Mouse (Mus musculus) MEL (cell line): ENCODE data around the gene Egflam. TPM values are rescaled to one million over a fixed set of nuclear protein-coding genes. Genes with fewer than 3 reads are reported as not detected.

ENCODE experiments used
- DNase-seq: peaks from one replicate; pipeline ENCODE4 v3.0.0; 2011; ENCODE audit warnings: low read depth, low spot score
- H3K27ac ChIP-seq: 2 replicates; pipeline ENCODE4 v1.5.1; 2012; ENCODE audit warnings: low read depth, mild to moderate bottlenecking, control low read depth, low read length, moderate library complexity; ENCODE audit not compliant: control insufficient read depth
- H3K27me3 ChIP-seq, 2 experiments: fragments of 150-350 bp in 1 of 2; sonication (generic) in 1 of 2; 2 replicates each; pipeline ENCODE4 v1.6.1; 2012; ENCODE audit warnings: low read length in 2 of 2, mild to moderate bottlenecking in 2 of 2, improper control_type of control experiment in 1 of 2, moderate library complexity in 1 of 2; ENCODE audit not compliant: insufficient read depth in 2 of 2, control insufficient read depth in 1 of 2
- H3K36me3 ChIP-seq, 2 experiments: 2 replicates each; pipeline ENCODE4 v1.6.1; 2012 to 2014; ENCODE audit warnings: low read length in 2 of 2, improper control_type of control experiment in 1 of 2, inconsistent platforms in 1 of 2, mild to moderate bottlenecking in 1 of 2; ENCODE audit not compliant: insufficient read depth in 2 of 2, control insufficient read depth in 1 of 2
- H3K4me1 ChIP-seq, 2 experiments: fragments of 150-350 bp in 1 of 2; sonication (generic) in 1 of 2; 2 replicates each; pipeline ENCODE4 v1.6.1; 2012; ENCODE audit warnings: low read length in 2 of 2, improper control_type of control experiment in 1 of 2, mild to moderate bottlenecking in 1 of 2; ENCODE audit not compliant: insufficient read depth in 2 of 2, control insufficient read depth in 1 of 2
- H3K4me3 ChIP-seq, 2 experiments: fragments of 150-350 bp in 1 of 2; sonication (generic) in 1 of 2; 2 replicates each; pipeline ENCODE4 v1.5.1; 2012; ENCODE audit warnings: low read depth in 2 of 2, low read length in 2 of 2, mild to moderate bottlenecking in 2 of 2, moderate library complexity in 2 of 2, control low read depth in 1 of 2, improper control_type of control experiment in 1 of 2; ENCODE audit not compliant: control insufficient read depth in 1 of 2, insufficient read depth in 1 of 2
- H3K79me2 ChIP-seq: 2 replicates; pipeline ENCODE4 v1.6.1; 2012; ENCODE audit warnings: mild to moderate bottlenecking, low read length, moderate library complexity; ENCODE audit not compliant: control insufficient read depth, poor library complexity, insufficient read depth
- H3K9ac ChIP-seq: 2 replicates; pipeline ENCODE4 v1.6.1; 2012; ENCODE audit warnings: low read depth, mild to moderate bottlenecking, control low read depth, low read length, moderate library complexity; ENCODE audit not compliant: control insufficient read depth, poor library complexity, severe bottlenecking
- H3K9me3 ChIP-seq: fragments of 150-350 bp; sonication (generic); replicated peaks from 2 replicates; pipeline ENCODE4 v1.6.1; 2012; ENCODE audit warnings: mild to moderate bottlenecking, low read length, improper control_type of control experiment, moderate library complexity; ENCODE audit not compliant: insufficient read depth
- CTCF ChIP-seq, 3 experiments: IDR thresholded peaks in 2 of 3; conservative IDR thresholded peaks in 1 of 3; 2 replicates each; pipeline ENCODE4 v1.5.1; 2011 to 2012; ENCODE audit warnings: low read length in 3 of 3, low read depth in 2 of 3, mild to moderate bottlenecking in 2 of 3, improper control_type of control experiment in 1 of 3, inconsistent platforms in 1 of 3, mixed read lengths in 1 of 3, moderate library complexity in 1 of 3; ENCODE audit not compliant: control insufficient read depth in 1 of 3, insufficient read depth in 1 of 3, poor library complexity in 1 of 3, severe bottlenecking in 1 of 3
- ELF1 ChIP-seq: IDR thresholded peaks from 2 replicates; pipeline ENCODE4 v1.6.1; 2014; ENCODE audit warnings: low read depth, mild to moderate bottlenecking, inconsistent platforms, low read length, improper control_type of control experiment, moderate library complexity
- ETS1 ChIP-seq: IDR thresholded peaks from 2 replicates; pipeline ENCODE4 v1.6.1; 2012; ENCODE audit warnings: low read depth, mild to moderate bottlenecking, inconsistent platforms, low read length, improper control_type of control experiment, moderate library complexity
- HCFC1 ChIP-seq: IDR thresholded peaks from 2 replicates; pipeline ENCODE4 v1.6.1; 2012; ENCODE audit warnings: low read depth, mild to moderate bottlenecking, inconsistent platforms, low read length, improper control_type of control experiment, moderate library complexity
- MAZ ChIP-seq: IDR thresholded peaks from 2 replicates; pipeline ENCODE4 v1.6.1; 2012; ENCODE audit warnings: low read depth, mild to moderate bottlenecking, inconsistent platforms, low read length, improper control_type of control experiment
- MEF2A ChIP-seq: IDR thresholded peaks from 2 replicates; pipeline ENCODE4 v1.6.1; 2014; ENCODE audit warnings: low read depth, mild to moderate bottlenecking, inconsistent platforms, low read length, improper control_type of control experiment; ENCODE audit not compliant: poor library complexity, insufficient replicate concordance, severe bottlenecking; ENCODE audit errors: extremely low read depth
- MYB ChIP-seq: IDR thresholded peaks from 2 replicates; pipeline ENCODE4 v1.6.1; 2011; ENCODE audit warnings: mild to moderate bottlenecking, low read depth, low read length, improper control_type of control experiment
- MYC ChIP-seq: IDR thresholded peaks from 2 replicates; pipeline ENCODE4 v1.6.1; 2011; ENCODE audit warnings: low read depth, mild to moderate bottlenecking, low read length, improper control_type of control experiment, moderate library complexity
- POLR2AphosphoS2 ChIP-seq: IDR thresholded peaks from 2 replicates; pipeline ENCODE4 v1.6.1; 2011; ENCODE audit warnings: low read length, improper control_type of control experiment
- RAD21 ChIP-seq: IDR thresholded peaks from 2 replicates; pipeline ENCODE4 v1.6.1; 2011; ENCODE audit warnings: mild to moderate bottlenecking, low read depth, low read length, improper control_type of control experiment
- SMC3 ChIP-seq: IDR thresholded peaks from 2 replicates; pipeline ENCODE4 v1.6.1; 2011; ENCODE audit warnings: low read depth, low read length, improper control_type of control experiment
- TAL1 ChIP-seq: IDR thresholded peaks from 2 replicates; pipeline ENCODE4 v1.6.1; 2012; ENCODE audit warnings: mild to moderate bottlenecking, inconsistent platforms, low read length, moderate library complexity, mixed read lengths
- TCF12 ChIP-seq: IDR thresholded peaks from 2 replicates; pipeline ENCODE4 v1.6.1; 2014; ENCODE audit warnings: low read depth, mild to moderate bottlenecking, inconsistent platforms, low read length, improper control_type of control experiment, moderate library complexity
- UBTF ChIP-seq: IDR thresholded peaks from 2 replicates; pipeline ENCODE4 v1.6.1; 2012; ENCODE audit warnings: low read depth, mild to moderate bottlenecking, inconsistent platforms, low read length, improper control_type of control experiment, moderate library complexity, borderline replicate concordance; ENCODE audit not compliant: insufficient read depth
- USF2 ChIP-seq, 2 experiments: IDR thresholded peaks; 2 replicates each; pipeline ENCODE4 v1.6.1; 2011 to 2012; ENCODE audit warnings: improper control_type of control experiment in 2 of 2, low read length in 2 of 2, borderline replicate concordance in 1 of 2, inconsistent platforms in 1 of 2, low read depth in 1 of 2, mild to moderate bottlenecking in 1 of 2; ENCODE audit not compliant: insufficient read depth in 1 of 2
- ZC3H11A ChIP-seq: IDR thresholded peaks from 2 replicates; pipeline ENCODE4 v1.6.1; 2012; ENCODE audit warnings: low read depth, mild to moderate bottlenecking, inconsistent platforms, low read length, improper control_type of control experiment
- ZMIZ1 ChIP-seq: IDR thresholded peaks from 2 replicates; pipeline ENCODE4 v1.6.1; 2012; ENCODE audit warnings: low read depth, mild to moderate bottlenecking, inconsistent platforms, low read length, improper control_type of control experiment, moderate library complexity
- ZNF384 ChIP-seq: IDR thresholded peaks from 2 replicates; pipeline ENCODE4 v1.6.1; 2012; ENCODE audit warnings: low read depth, mild to moderate bottlenecking, inconsistent platforms, low read length, improper control_type of control experiment
- polyA plus RNA-seq, 2 experiments: library from polyadenylated mRNA; stranded (reverse) in 1 of 2; unstranded in 1 of 2; fragments of >175 nt in 1 of 2; fragments of >200 nt in 1 of 2; gene quantifications; 2 replicates each; pipeline versions ENCODE4 v1.2.1 to v1.2.4; 2012; ENCODE audit warnings: low replicate concordance in 2 of 2, low read depth in 1 of 2; ENCODE audit not compliant: insufficient read length in 2 of 2, insufficient read depth in 1 of 2, missing spikeins in 1 of 2
- total RNA-seq: library from RNA; depleted of rRNA; stranded (reverse); fragments of 300-350 nt; gene quantifications from 2 replicates; pipeline ENCODE4 v1.2.3, GENCODE M21; 2012

The Egflam gene
- total and polyA plus RNA-seq, 3 experiments = not detected

- no peaks in the 10 kb centered on the region for H3K4me1 ChIP-seq
- no peak for DNase-seq
- peaks cover 4% of the 10 kb centered on the region in 2 experiments for H3K27me3 ChIP-seq
- H3K79me2 ChIP-seq = no peaks in the 10 kb centered on the region
- no peak overlapping the region for H3K4me3 ChIP-seq
- TF ChIP-seq HCFC1 (no peak), ZMIZ1 (no peak), SMC3 (no peak), MYC (no peak)
- TF ChIP-seq, all 39 proteins: peak for 0
- H3K27ac ChIP-seq = no peak overlapping the region
- no peaks in the 10 kb centered on the region for H3K9me3 ChIP-seq
- H3K36me3 ChIP-seq = no peaks in the 10 kb centered on the region
- no peak overlapping the region for H3K9ac ChIP-seq
Observed at GRCm38 (mm10) chr15:7233393-7234090, 164.7 kb downstream of the Egflam start.

DNA sequence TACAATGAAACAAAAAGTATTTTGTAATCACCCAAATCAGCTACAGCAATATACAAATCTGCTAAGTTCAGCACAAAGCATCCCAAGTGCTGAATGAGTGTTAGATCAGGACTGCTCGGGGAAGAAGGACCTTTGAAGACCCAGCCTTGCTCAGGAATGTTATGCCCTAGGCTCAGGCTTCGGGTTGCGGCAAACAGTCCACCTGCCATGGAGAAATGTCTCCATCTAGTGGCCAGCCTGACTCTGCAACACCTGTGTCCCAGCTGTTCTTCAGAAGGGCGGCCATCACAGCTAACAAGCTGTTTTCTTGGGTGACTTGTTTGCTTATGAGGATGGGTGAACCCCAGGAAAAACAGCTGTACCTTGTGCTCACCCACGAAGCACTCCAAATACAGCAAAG is 172.0 kb downstream of the Egflam start:
- TF ChIP-seq ZC3H11A (peak; percentile 79), UBTF (no peak), RAD21 (peak; percentile 95), ETS1 (no peak), MYB (no peak), SMC3 (peak; percentile 92), ELF1 (no peak), CTCF (IDR thresholded peaks at IDR 0.05 in 2 of 3, conservative IDR thresholded peaks at IDR 0.05 in 1 of 3; ENCODE audit: control insufficient read depth in 1 of 3, insufficient read depth in 1 of 3, low read depth in 2 of 3, low read length in 3 of 3, poor library complexity in 1 of 3, severe bottlenecking in 1 of 3) (peak; percentile 91 to 94 (median 93))
- peak; percentile 76 for DNase-seq
- Histone ChIP-seq H3K9ac (no peak overlapping the region), H3K4me1 (no peaks in the 10 kb centered on the region), H3K27me3 (peaks cover 4 to 5% of the 10 kb centered on the region in 2 experiments), H3K9me3 (no peaks in the 10 kb centered on the region), H3K36me3 (no peaks in the 10 kb centered on the region), H3K27ac (no peak overlapping the region), H3K79me2 (no peaks in the 10 kb centered on the region), H3K4me3 (no peak overlapping the region)

DNA sequence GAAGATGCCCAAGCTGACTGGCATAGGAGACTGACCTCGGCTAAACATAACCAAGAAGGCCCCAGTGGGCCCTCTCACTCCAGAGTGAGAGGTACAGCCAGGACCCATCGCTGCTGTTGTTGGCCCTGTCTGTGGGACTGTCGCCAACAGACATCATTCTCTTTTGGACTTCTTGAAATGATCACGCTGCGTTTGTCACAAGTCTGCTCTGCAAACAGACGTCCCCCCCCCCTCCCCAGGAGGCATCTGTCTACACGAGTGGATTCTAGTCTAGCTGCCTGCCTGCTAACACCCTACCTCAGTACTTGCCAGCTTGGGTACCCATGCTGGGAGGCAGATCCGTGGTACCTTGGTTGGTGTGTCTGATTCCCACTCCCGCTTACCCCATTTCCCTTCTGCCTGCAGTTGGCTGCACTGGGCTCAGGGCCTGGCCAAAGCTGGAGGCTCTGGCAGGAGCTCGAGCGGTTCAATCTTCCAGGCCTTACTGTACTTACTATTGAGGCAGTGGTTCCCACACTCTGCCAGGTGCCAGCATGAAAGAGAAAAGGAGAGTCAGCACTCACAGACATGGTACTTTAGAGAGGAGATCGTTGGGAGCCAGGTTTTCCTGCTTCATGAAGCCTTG is 173.9 kb downstream of the Egflam start:
- H3K79me2 ChIP-seq = no peaks in the 10 kb centered on the region
- no peak overlapping the region for H3K4me3 ChIP-seq
- H3K27me3 ChIP-seq = peaks cover 7% of the 10 kb centered on the region in 2 experiments
- H3K36me3 ChIP-seq = no peaks in the 10 kb centered on the region
- H3K27ac ChIP-seq = no peak overlapping the region
- no peak for DNase-seq
- no peak overlapping the region for H3K9ac ChIP-seq
- H3K9me3 ChIP-seq = no peaks in the 10 kb centered on the region
- no peak for TF ChIP-seq ZMIZ1
- no peak for TF ChIP-seq MAZ
- TF ChIP-seq ZC3H11A = no peak
- TF ChIP-seq ZNF384 = no peak
- TF ChIP-seq TAL1 = no peak
- no peak for TF ChIP-seq MEF2A
- no peak for TF ChIP-seq HCFC1
- no peak for TF ChIP-seq USF2 (IDR thresholded peaks at IDR 0.05; ENCODE audit: borderline replicate concordance in 1 of 2, insufficient read depth in 1 of 2, low read depth in 1 of 2, low read length in 2 of 2)
- TF ChIP-seq POLR2AphosphoS2 = no peak
- no peak for TF ChIP-seq TCF12
- H3K4me1 ChIP-seq = no peaks in the 10 kb centered on the region
